16 mouse cellular contexts compared by ENCODE assay signal in genomic region chr6:124477221-124477655, GRCm38 (mm10). TPM values are rescaled to one million over a fixed set of nuclear protein-coding genes. Genes with fewer than 3 reads are reported as not detected.
A peak's percentile ranks its signal among the peaks of the same experiment; 100 is the strongest.
DNase-seq lines count a peak whose midpoint lies in the region; ATAC-seq and TF ChIP-seq lines count a peak whose summit lies in the region.
"Had no signal": no experiment of that assay in that cellular context is flagged by ENCODE, and none has a peak within 500 bp of the region (broad histone marks: within the 10 kb centered on the region; RNA-seq: fewer than 3 reads in every experiment).

No protein-coding gene starts in this region.

- no peak for TF ChIP-seq EP300 in liver, postnatal 0 days (IDR thresholded peaks at IDR 0.05; ENCODE audit: low read depth)

- no peak for TF ChIP-seq CTCF in gastrocnemius, adult 2 months (IDR thresholded peaks at IDR 0.05)
- TF ChIP-seq CTCF in C2C12 (IDR thresholded peaks at IDR 0.05; ENCODE audit: control insufficient read depth, insufficient read depth, insufficient read length), result no peak
- TF ChIP-seq CTCF in liver, postnatal 0 days (IDR thresholded peaks at IDR 0.05; ENCODE audit: low read depth), result no peak
- TF ChIP-seq CTCF in midbrain, postnatal 0 days (IDR thresholded peaks at IDR 0.05), result no peak

- no peaks in the 10 kb centered on the region for H3K27me3 ChIP-seq in C2C12 (ENCODE audit: control insufficient read depth, insufficient read depth, insufficient read length)
- no peaks in the 10 kb centered on the region for H3K27me3 ChIP-seq in liver, postnatal 0 days (ENCODE audit: insufficient read depth, low read length)
- no peaks in the 10 kb centered on the region for H3K27me3 ChIP-seq in midbrain, postnatal 0 days (ENCODE audit: insufficient read depth, low read length)
- H3K27me3 ChIP-seq: Patski had no signal

- peak overlapping the region; percentile 9 for H3ac ChIP-seq in C2C12 (ENCODE audit: control insufficient read depth, insufficient read length, low read depth)

- no peak for DNase-seq in gastrocnemius, adult 2 months
- DNase-seq in gastrocnemius, postnatal 4 days (ENCODE audit: low spot score in 2 of 2), result no peak
- DNase-seq in liver, postnatal 0 days, result no peak
- DNase-seq in cerebellum, postnatal 36 days, result no peak
- no peak for DNase-seq in cerebellum, postnatal 10 days
- no peak for DNase-seq in midbrain, postnatal 0 days (ENCODE audit: low spot score)
- DNase-seq: adrenal gland, adult 8-10 months; embryo, embryonic 11 days; gastrocnemius, postnatal 10 days; heart, postnatal 4 days; kidney, postnatal 25 days had no signal

- no peak for ATAC-seq in liver, postnatal 0 days
- no peak for ATAC-seq in midbrain, postnatal 0 days (ENCODE audit: low FRiP score)
- ATAC-seq: forebrain, embryonic 16.5 days had no signal

- H3K4me3 ChIP-seq in gastrocnemius, adult 2 months, result no peak overlapping the region
- peak overlapping the region; percentile 18 for H3K4me3 ChIP-seq in C2C12 (ENCODE audit: insufficient read depth, poor library complexity, severe bottlenecking)
- no peak overlapping the region for H3K4me3 ChIP-seq in brown adipose tissue, adult 24 weeks (ENCODE audit: insufficient read depth, low read depth, low read length)
- H3K4me3 ChIP-seq in liver, postnatal 0 days (ENCODE audit: low read depth, low read length), result no peak overlapping the region
- no peak overlapping the region for H3K4me3 ChIP-seq in midbrain, postnatal 0 days (ENCODE audit: low read depth, low read length)

- intact Hi-C loops in gastrocnemius, adult 2 months (cut with DNase I), result no loop called here

- peak overlapping the region; percentile 59; the same call in 1 of the 2 replicates for H3K27ac ChIP-seq in gastrocnemius, adult 2 months
- H3K27ac ChIP-seq in brown adipose tissue, adult 24 weeks (replicated peaks; ENCODE audit: low read depth, low read length), result peak overlapping the region; percentile 64
- peak overlapping the region; percentile 86; the same call in 1 of the 2 replicates for H3K27ac ChIP-seq in liver, postnatal 0 days (ENCODE audit: low read depth)
- no peak overlapping the region for H3K27ac ChIP-seq in midbrain, postnatal 0 days (ENCODE audit: low read depth, low read length)

- 50% methylated on average over 5 of the region's 5 CpGs for WGBS in liver, postnatal 0 days (ENCODE audit: insufficient replicate concordance)
- WGBS in midbrain, postnatal 0 days, result 61% methylated on average over 5 of the region's 5 CpGs

- H3K9me3 ChIP-seq in liver, postnatal 0 days (ENCODE audit: low read length), result no peaks in the 10 kb centered on the region
- H3K9me3 ChIP-seq in midbrain, postnatal 0 days (ENCODE audit: low read length), result no peaks in the 10 kb centered on the region

- no peak overlapping the region for H3K4me2 ChIP-seq in liver, postnatal 0 days (ENCODE audit: low read depth, low read length)
- no peak overlapping the region for H3K4me2 ChIP-seq in midbrain, postnatal 0 days (ENCODE audit: low read depth, low read length, poor library complexity, severe bottlenecking)

- no peak overlapping the region for H3K9ac ChIP-seq in liver, postnatal 0 days (replicated peaks)
- H3K9ac ChIP-seq in midbrain, postnatal 0 days (replicated peaks; ENCODE audit: low read length, poor library complexity, severe bottlenecking), result no peak overlapping the region
- H3K9ac ChIP-seq: lung, embryonic 14.5 days had no signal

- H3K79me2 ChIP-seq in C2C12 (ENCODE audit: control insufficient read depth, insufficient read depth), result peaks cover 23% of the 10 kb centered on the region

- peaks cover 15% of the 10 kb centered on the region for H3K36me3 ChIP-seq in C2C12 (ENCODE audit: control insufficient read depth, insufficient read depth)
- no peaks in the 10 kb centered on the region for H3K36me3 ChIP-seq in liver, postnatal 0 days (replicated peaks; ENCODE audit: insufficient read depth, low read length)
- H3K36me3 ChIP-seq in midbrain, postnatal 0 days (ENCODE audit: insufficient read depth, low read length), result no peaks in the 10 kb centered on the region

- H3K79me3 ChIP-seq in C2C12 (ENCODE audit: low read depth), result peaks cover 5% of the 10 kb centered on the region

- peaks cover 6% of the 10 kb centered on the region for H3K4me1 ChIP-seq in brown adipose tissue, adult 24 weeks (ENCODE audit: control insufficient read depth, insufficient read depth, insufficient read length, low read length)
- peaks cover 29% of the 10 kb centered on the region for H3K4me1 ChIP-seq in liver, postnatal 0 days (ENCODE audit: insufficient read depth)
- no peaks in the 10 kb centered on the region for H3K4me1 ChIP-seq in midbrain, postnatal 0 days (ENCODE audit: insufficient read depth, low read length)

TF ChIP-seq in C2C12, 6 proteins besides CTCF, POLR2A, EP300 and RAD21:
- TF ChIP-seq FOSL1 (IDR thresholded peaks at IDR 0.05; ENCODE audit: insufficient read depth, low read length, poor library complexity, severe bottlenecking) (no peak), MAX (IDR thresholded peaks at IDR 0.05) (no peak), USF1 (IDR thresholded peaks at IDR 0.05; ENCODE audit: low read depth) (no peak), CEBPB (IDR thresholded peaks at IDR 0.05; ENCODE audit: low read depth) (no peak), MYOD1 (IDR thresholded peaks at IDR 0.05; ENCODE audit: control insufficient read depth, insufficient read length, low read depth) (no peak), MYOG (IDR thresholded peaks at IDR 0.05; ENCODE audit: control insufficient read depth, extremely low read depth, insufficient read length) (no peak)
TF ChIP-seq in C2C12: peak in this region for 0.

RNA-seq across cellular contexts. Expression of gene Clstn3, which starts 12.6 kb away (rescaled TPM):
- under 1 TPM; 0.36 to 0.64 TPM for total RNA-seq in gastrocnemius, adult 2 months (2021)
- total RNA-seq in gastrocnemius, postnatal 4 days (2021), result 1 to 10 TPM; 1.2 to 1.4 TPM
- polyA plus RNA-seq in C2C12 (2012; fragmentation: generic; extraction: Trizol), result 1.8 TPM
- polyA plus RNA-seq in brown adipose tissue, adult 24 weeks (2012; ENCODE audit: insufficient read depth, insufficient read length, missing spikeins), result 269 and 304 TPM in 2 replicates
- polyA plus RNA-seq in liver, postnatal 0 days (2015; fragmentation: Nextera tagmentation; extraction: Ambion mirVana), result 1.8 TPM in 2 replicates
- total RNA-seq in midbrain, postnatal 0 days (2014; rRNA removed), result 315 and 318 TPM in 2 replicates
- polyA plus RNA-seq in midbrain, postnatal 0 days (2015; fragmentation: Nextera tagmentation; extraction: Ambion mirVana), result 205 and 226 TPM in 2 replicates

RNA-seq across cellular contexts. Expression of gene C1rl, which starts 15.7 kb away (rescaled TPM):
- total RNA-seq in gastrocnemius, adult 2 months (2021), result under 1 TPM; 0.28 to 0.61 TPM
- 1 to 10 TPM; 1.3 to 1.6 TPM for total RNA-seq in gastrocnemius, postnatal 4 days (2021)
- 0.50 TPM for polyA plus RNA-seq in C2C12 (2012; fragmentation: generic; extraction: Trizol)
- polyA plus RNA-seq in brown adipose tissue, adult 24 weeks (2012; ENCODE audit: insufficient read depth, insufficient read length, missing spikeins), result 15.6 and 18.9 TPM in 2 replicates
- 31.1 and 36.2 TPM in 2 replicates for polyA plus RNA-seq in liver, postnatal 0 days (2015; fragmentation: Nextera tagmentation; extraction: Ambion mirVana)
- 0.19 TPM in 1 of 2 replicates, not detected in the other for total RNA-seq in midbrain, postnatal 0 days (2014; rRNA removed)
- 0.16 and 0.35 TPM in 2 replicates for polyA plus RNA-seq in midbrain, postnatal 0 days (2015; fragmentation: Nextera tagmentation; extraction: Ambion mirVana)

RNA-seq across cellular contexts. Expression of gene C1ra, which starts 35.0 kb away (rescaled TPM):
- 10 to 100 TPM in 1 of 2 experiments, 1 to 10 TPM in 1; 7.4 to 10.5 TPM for total RNA-seq in gastrocnemius, adult 2 months (2021)
- total RNA-seq in gastrocnemius, postnatal 4 days (2021), result 10 to 100 TPM; 11.8 to 14.8 TPM
- polyA plus RNA-seq in C2C12 (2012; fragmentation: generic; extraction: Trizol), result 0.62 TPM
- polyA plus RNA-seq in brown adipose tissue, adult 24 weeks (2012; ENCODE audit: insufficient read depth, insufficient read length, missing spikeins), result 16.7 and 21.5 TPM in 2 replicates
- 63.0 and 65.0 TPM in 2 replicates for polyA plus RNA-seq in liver, postnatal 0 days (2015; fragmentation: Nextera tagmentation; extraction: Ambion mirVana)
- 0.24 and 0.49 TPM in 2 replicates for total RNA-seq in midbrain, postnatal 0 days (2014; rRNA removed)
- 0.42 and 0.54 TPM in 2 replicates for polyA plus RNA-seq in midbrain, postnatal 0 days (2015; fragmentation: Nextera tagmentation; extraction: Ambion mirVana)

Comparison
In these comparisons a context has a peak if more than half of its experiments do, and no peak if none do; other contexts are left out.
1. RNA of gene Clstn3, which starts 12.6 kb away (polyA plus RNA-seq): 269 to 304 TPM in brown adipose tissue, adult 24 weeks and 205 to 226 TPM in midbrain, postnatal 0 days; 1.8 TPM in liver, postnatal 0 days and 1.8 TPM in C2C12 (single experiment); every median in the first group is over 10 times any median in the second.
2. RNA of gene C1rl, which starts 15.7 kb away (polyA plus RNA-seq): 31.1 to 36.2 TPM in liver, postnatal 0 days and 15.6 to 18.9 TPM in brown adipose tissue, adult 24 weeks; 0.50 TPM in C2C12 (single experiment) and 0.16 to 0.35 TPM in midbrain, postnatal 0 days; every median in the first group is over 10 times any median in the second.
3. RNA of gene C1ra, which starts 35.0 kb away (polyA plus RNA-seq): 63.0 to 65.0 TPM in liver, postnatal 0 days and 16.7 to 21.5 TPM in brown adipose tissue, adult 24 weeks; 0.62 TPM in C2C12 (single experiment) and 0.42 to 0.54 TPM in midbrain, postnatal 0 days; every median in the first group is over 10 times any median in the second.